26 mouse cellular contexts compared by ENCODE assay signal in genomic region chr2:9867092-9867825, GRCm38 (mm10). TPM values are rescaled to one million over a fixed set of nuclear protein-coding genes. Genes with fewer than 3 reads are reported as not detected.
DNase-seq lines count a peak whose midpoint lies in the region; ATAC-seq and TF ChIP-seq lines count a peak whose summit lies in the region.
"Had no signal": no experiment of that assay in that cellular context is flagged by ENCODE, and none has a peak within 500 bp of the region (broad histone marks: within the 10 kb centered on the region; RNA-seq: fewer than 3 reads in every experiment).

No protein-coding gene starts in this region.

- no peak for TF ChIP-seq CTCF in kidney, postnatal 0 days (IDR thresholded peaks at IDR 0.05; ENCODE audit: low read depth)
- no peak for TF ChIP-seq CTCF in gastrocnemius, adult 2 months (IDR thresholded peaks at IDR 0.05)
- no peak for TF ChIP-seq CTCF in left cerebral cortex, adult 2 months (IDR thresholded peaks at IDR 0.05)

- 41% methylated on average over 12 of the region's 12 CpGs for WGBS in kidney, postnatal 0 days

- ATAC-seq in kidney, postnatal 0 days (replicated peaks; ENCODE audit: low FRiP score, low read depth): no peak
- peak; percentile 63 for ATAC-seq in CD4-positive, CD25-positive, alpha-beta regulatory T cell, adult 4 months
- peak; percentile 61 for ATAC-seq in inflammation-experienced regulatory T-cells, adult 6 months
- ATAC-seq: Patski had no signal

- no peak overlapping the region for H3K9ac ChIP-seq in kidney, postnatal 0 days (ENCODE audit: low read depth, low read length)
- H3K9ac ChIP-seq: forebrain, embryonic 12.5 days; hindbrain, embryonic 15.5 days; lung, embryonic 15.5 days had no signal

- DNase-seq in kidney, postnatal 0 days (ENCODE audit: low spot score): no peak
- DNase-seq in kidney, postnatal 14 days: no peak
- peak; percentile 13 for DNase-seq in A20 (ENCODE audit: low read depth, low spot score)
- DNase-seq in gastrocnemius, adult 2 months: no peak
- no peak for DNase-seq in left cerebral cortex, adult 2 months (ENCODE audit: extremely low spot score in 1 of 2, low spot score in 2 of 2)
- DNase-seq: adrenal gland, postnatal 36 days; cerebellum, adult 9-10 months; gastrocnemius, postnatal 36 days; kidney, adult 8-10 months; thymus, postnatal 25 days had no signal

- H3K4me3 ChIP-seq in kidney, postnatal 0 days (replicated peaks; ENCODE audit: low read depth, low read length): no peak overlapping the region
- H3K4me3 ChIP-seq in gastrocnemius, adult 2 months: no peak overlapping the region
- no peak overlapping the region for H3K4me3 ChIP-seq in left cerebral cortex, adult 2 months
- H3K4me3 ChIP-seq: forebrain, embryonic 12.5 days; hindbrain, embryonic 15.5 days; limb, embryonic 10.5 days; lung, embryonic 15.5 days; myocyte had no signal

- H3K4me2 ChIP-seq in kidney, postnatal 0 days (ENCODE audit: low read length): 0 out of 2 replicates have a peak overlapping the region, but pooled peaks have one; percentile 18
- H3K4me2 ChIP-seq: forebrain, embryonic 12.5 days; heart, embryonic 11.5 days; hindbrain, embryonic 15.5 days; liver, embryonic 11.5 days; lung, embryonic 15.5 days had no signal

- H3K27ac ChIP-seq in kidney, postnatal 0 days: no peak overlapping the region
- no peak overlapping the region for H3K27ac ChIP-seq in gastrocnemius, adult 2 months
- H3K27ac ChIP-seq in left cerebral cortex, adult 2 months: no peak overlapping the region
- H3K27ac ChIP-seq: forebrain, embryonic 12.5 days; hindbrain, embryonic 15.5 days; limb, embryonic 10.5 days; lung, embryonic 15.5 days had no signal

- no peaks in the 10 kb centered on the region for H3K36me3 ChIP-seq in kidney, postnatal 0 days (ENCODE audit: insufficient read depth, low read length)
- H3K36me3 ChIP-seq: forebrain, embryonic 12.5 days; hindbrain, embryonic 15.5 days; limb, embryonic 10.5 days; lung, embryonic 15.5 days had no signal

- H3K9me3 ChIP-seq in kidney, postnatal 0 days (replicated peaks; ENCODE audit: low read length): no peaks in the 10 kb centered on the region
- H3K9me3 ChIP-seq: forebrain, embryonic 12.5 days; hindbrain, embryonic 15.5 days; limb, embryonic 10.5 days; lung, embryonic 15.5 days had no signal

- no peaks in the 10 kb centered on the region for H3K4me1 ChIP-seq in kidney, postnatal 0 days (replicated peaks; ENCODE audit: insufficient read depth, low read length)
- H3K4me1 ChIP-seq: forebrain, embryonic 12.5 days; hindbrain, embryonic 15.5 days had no signal

- peaks cover 12% of the 10 kb centered on the region; the same call in 1 of the 2 replicates for H3K27me3 ChIP-seq in kidney, postnatal 0 days (ENCODE audit: insufficient read depth, low read length)
- H3K27me3 ChIP-seq: Patski had no signal

- intact Hi-C loops in gastrocnemius, adult 2 months (cut with DNase I): no loop called here
- intact Hi-C loops in left cerebral cortex, adult 2 months (cut with DNase I): no loop called here

RNA-seq across cellular contexts. Expression of gene 4930412O13Rik, which starts 13.8 kb away (rescaled TPM):
- 3.3 and 5.0 TPM in 2 replicates for polyA plus RNA-seq in kidney, postnatal 0 days (2015; fragmentation: Nextera tagmentation; extraction: Ambion mirVana)
- 1 to 10 TPM in 1 of 2 experiments, under 1 TPM in 1; 0.66 to 1.9 TPM for polyA plus RNA-seq in CD4-positive, CD25-positive, alpha-beta regulatory T cell, adult 4 months (2017; shearing (Covaris generic))
- polyA plus RNA-seq in inflammation-experienced regulatory T-cells, adult 6 months (2017; shearing (Covaris generic)): not detected
- not detected for total RNA-seq in gastrocnemius, adult 2 months (2021)
- total RNA-seq in left cerebral cortex, adult 2 months (2021): not detected
- total RNA-seq: gastrocnemius, postnatal 36 days; heart, postnatal 25 days; layer of hippocampus, adult 8-10 months; left cerebral cortex, adult 18-20 months had no signal
- polyA plus RNA-seq: frontal cortex, adult 2 months; heart, embryonic 11.5 days; liver, embryonic 11.5 days; lung, embryonic 15.5 days; myocyte; Patski; spleen, adult 2 months; stomach, embryonic 16.5 days had no signal

RNA-seq across cellular contexts. Expression of gene 9230102O04Rik, which starts 22.1 kb away (rescaled TPM):
- 12.5 and 18.7 TPM in 2 replicates for polyA plus RNA-seq in kidney, postnatal 0 days (2015; fragmentation: Nextera tagmentation; extraction: Ambion mirVana)
- under 1 TPM in 1 of 2 experiments, not detected in 1; 0.81 TPM for polyA plus RNA-seq in CD4-positive, CD25-positive, alpha-beta regulatory T cell, adult 4 months (2017; shearing (Covaris generic))
- 1 to 10 TPM in 2 of 3 experiments, not detected in 1; 1.5 to 1.6 TPM for polyA plus RNA-seq in inflammation-experienced regulatory T-cells, adult 6 months (2017; shearing (Covaris generic))
- not detected for total RNA-seq in gastrocnemius, adult 2 months (2021)
- not detected for total RNA-seq in left cerebral cortex, adult 2 months (2021)
- total RNA-seq: adrenal gland, postnatal 36 days; gastrocnemius, postnatal 36 days; heart, postnatal 25 days; layer of hippocampus, adult 8-10 months; left cerebral cortex, adult 18-20 months had no signal
- polyA plus RNA-seq: frontal cortex, adult 2 months; liver, embryonic 11.5 days; lung, embryonic 15.5 days; myocyte; Patski; spleen, adult 2 months; stomach, embryonic 16.5 days had no signal

RNA-seq across cellular contexts. Expression of gene Gata3, which starts 22.6 kb away (rescaled TPM):
- 95.1 and 99.1 TPM in 2 replicates for polyA plus RNA-seq in kidney, postnatal 0 days (2015; fragmentation: Nextera tagmentation; extraction: Ambion mirVana)
- 100 to 1,000 TPM; 136 to 163 TPM for polyA plus RNA-seq in CD4-positive, CD25-positive, alpha-beta regulatory T cell, adult 4 months (2017; shearing (Covaris generic))
- polyA plus RNA-seq in inflammation-experienced regulatory T-cells, adult 6 months (2017; shearing (Covaris generic)): 100 to 1,000 TPM; 131 to 148 (median 135) TPM
- total RNA-seq in gastrocnemius, adult 2 months (2021): under 1 TPM; 0.08 to 0.82 TPM
- total RNA-seq in left cerebral cortex, adult 2 months (2021): not detected
- total RNA-seq: left cerebral cortex, adult 18-20 months had no signal
- polyA plus RNA-seq: frontal cortex, adult 2 months had no signal
